Mouse (Mus musculus) CH12.LX (cell line): ENCODE measurements around the gene Gm10721.
"Not testable (repeated sequence)": the region's sequence is repeated elsewhere in the genome, so short reads cannot be mapped to it uniquely, and the experiment has no call there.

ENCODE experiments used
- CTCF ChIP-seq, 2 experiments: IDR thresholded peaks in 1 of 2; conservative IDR thresholded peaks in 1 of 2; 2 replicates each; pipeline ENCODE4 v1.5.1; 2011 to 2012; ENCODE audit warnings: low read depth in 2 of 2, low read length in 2 of 2, improper control_type of control experiment in 1 of 2, inconsistent platforms in 1 of 2, mild to moderate bottlenecking in 1 of 2, moderate library complexity in 1 of 2
- POLR2AphosphoS2 ChIP-seq: IDR thresholded peaks from 2 replicates; pipeline ENCODE4 v1.6.1; 2011; ENCODE audit warnings: low read depth, low read length, improper control_type of control experiment

DNA sequence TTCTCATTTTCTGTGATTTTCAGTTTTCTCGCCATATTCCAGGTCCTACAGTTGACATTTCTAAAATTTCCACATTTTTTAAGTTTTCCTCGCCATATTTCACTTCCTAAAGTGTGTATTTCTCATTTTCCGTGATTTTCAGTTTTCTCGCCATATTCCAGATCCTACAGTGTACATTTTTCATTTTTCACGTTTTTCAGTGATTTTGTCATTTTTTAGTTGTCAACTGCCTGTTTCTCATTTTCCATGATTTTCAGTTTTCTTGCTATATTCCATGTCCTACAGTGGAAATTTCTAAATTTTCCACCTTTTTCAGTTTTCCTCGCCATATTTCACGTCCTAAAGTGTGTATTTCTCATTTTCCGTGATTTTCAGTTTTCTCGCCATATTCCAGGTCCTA lies 5.7 kb upstream of the Gm10721 start:
- not testable (repeated sequence) for TF ChIP-seq POLR2AphosphoS2; CTCF (conservative IDR thresholded peaks at IDR 0.05 in 1 of 2, IDR thresholded peaks at IDR 0.05 in 1 of 2; ENCODE audit: low read depth in 2 of 2, low read length in 2 of 2)
